Mouse (Mus musculus): ENCODE data around the gene Ccnj.

GRCm38 (mm10) chr19:40868284-40868683 lies 37.2 kb downstream of the Ccnj start:
- TF ChIP-seq CTCF (IDR thresholded peaks at IDR 0.05; ENCODE audit: low read depth) (no peak), EP300 (IDR thresholded peaks at IDR 0.05; ENCODE audit: low read depth) (no peak)
